19 mouse cellular contexts compared by ENCODE assay signal in genomic region chr3:53445540-53445939, GRCm38 (mm10). TPM values are rescaled to one million over a fixed set of nuclear protein-coding genes. Genes with fewer than 3 reads are reported as not detected.
DNase-seq lines count a peak whose midpoint lies in the region; ATAC-seq lines count a peak whose summit lies in the region.
"Had no signal": no experiment of that assay in that cellular context is flagged by ENCODE, and none has a peak within 500 bp of the region (broad histone marks: within the 10 kb centered on the region; RNA-seq: fewer than 3 reads in every experiment).

No protein-coding gene starts in this region.

- peak; percentile 41 for DNase-seq in heart, adult 11 months
- DNase-seq in heart, postnatal 14 days = no peak
- peak; percentile 20 for DNase-seq in embryo, embryonic 10.5 days (ENCODE audit: low spot score)
- DNase-seq in T-cell, adult 2 months (ENCODE audit: low spot score) = no peak
- DNase-seq: adrenal gland, postnatal 14 days; B cell, adult 2 months; cerebellum, postnatal 14 days; layer of hippocampus, adult 9-11 months; liver; right cerebral cortex, postnatal 4 days; thymus, postnatal 25 days had no signal

- peaks cover 12% of the 10 kb centered on the region; the same call in 1 of the 2 replicates for H3K36me3 ChIP-seq in hindbrain, embryonic 15.5 days
- H3K36me3 ChIP-seq in neural tube, embryonic 12.5 days = peaks cover 5% of the 10 kb centered on the region; the same call in 1 of the 2 replicates

- 29% methylated on average over 5 of the region's 5 CpGs for WGBS in hindbrain, embryonic 15.5 days
- WGBS in neural tube, embryonic 12.5 days = 61% methylated on average over 5 of the region's 5 CpGs

- H3K27me3 ChIP-seq in hindbrain, embryonic 15.5 days = no peaks in the 10 kb centered on the region
- no peaks in the 10 kb centered on the region for H3K27me3 ChIP-seq in neural tube, embryonic 12.5 days (replicated peaks)

- H3K9ac ChIP-seq in hindbrain, embryonic 15.5 days = no peak overlapping the region
- H3K9ac ChIP-seq in neural tube, embryonic 12.5 days = no peak overlapping the region

- H3K27ac ChIP-seq in hindbrain, embryonic 15.5 days (replicated peaks) = no peak overlapping the region
- H3K27ac ChIP-seq in neural tube, embryonic 12.5 days = no peak overlapping the region

- peaks cover 3% of the 10 kb centered on the region; the same call in 1 of the 2 replicates for H3K4me1 ChIP-seq in hindbrain, embryonic 15.5 days (replicated peaks)
- no peaks in the 10 kb centered on the region for H3K4me1 ChIP-seq in neural tube, embryonic 12.5 days

- H3K4me2 ChIP-seq in hindbrain, embryonic 15.5 days = no peak overlapping the region
- no peak overlapping the region for H3K4me2 ChIP-seq in neural tube, embryonic 12.5 days (replicated peaks)

- intact Hi-C loops in heart, postnatal 14 days (cut with DNase I) = loop anchor here (5.0 to 10.0 kb wide), 2 partner anchors 201 to 1188 kb away; no protein-coding TSS in a partner anchor

- peak; percentile 52; the same call in 1 of the 2 replicates for ATAC-seq in hindbrain, embryonic 15.5 days (ENCODE audit: low FRiP score, low read depth)
- peak; percentile 70; the same call in 1 of the 2 replicates for ATAC-seq in neural tube, embryonic 12.5 days (ENCODE audit: low FRiP score, low read depth)
- no peak for ATAC-seq in frontal cortex, adult (ENCODE audit: low TSS enrichment)
- ATAC-seq: inflammation-experienced regulatory T-cells, adult 6 months had no signal

- no peaks in the 10 kb centered on the region for H3K9me3 ChIP-seq in hindbrain, embryonic 15.5 days
- H3K9me3 ChIP-seq in neural tube, embryonic 12.5 days = no peaks in the 10 kb centered on the region

- no peak overlapping the region for H3K4me3 ChIP-seq in hindbrain, embryonic 15.5 days
- no peak overlapping the region for H3K4me3 ChIP-seq in neural tube, embryonic 12.5 days

RNA-seq across cellular contexts. Expression of gene Nhlrc3, which starts 17.6 kb away (rescaled TPM):
- 1 to 10 TPM; 5.7 to 6.9 TPM for total RNA-seq in heart, postnatal 14 days (2021)
- polyA plus RNA-seq in hindbrain, embryonic 15.5 days (2015; fragmentation: Nextera tagmentation; extraction: Ambion mirVana) = 8.6 and 8.8 TPM in 2 replicates
- 10.6 and 11.9 TPM in 2 replicates for polyA plus RNA-seq in neural tube, embryonic 12.5 days (2016; fragmentation: Nextera tagmentation; extraction: Ambion mirVana)

RNA-seq across cellular contexts. Expression of gene Proser1, which starts 17.9 kb away (rescaled TPM):
- total RNA-seq in heart, postnatal 14 days (2021) = 10 to 100 TPM; 10.9 to 12.0 TPM
- 18.0 and 19.8 TPM in 2 replicates for polyA plus RNA-seq in hindbrain, embryonic 15.5 days (2015; fragmentation: Nextera tagmentation; extraction: Ambion mirVana)
- polyA plus RNA-seq in neural tube, embryonic 12.5 days (2016; fragmentation: Nextera tagmentation; extraction: Ambion mirVana) = 30.2 and 33.8 TPM in 2 replicates

RNA-seq across cellular contexts. Expression of gene Stoml3, which starts 42.9 kb away (rescaled TPM):
- not detected for total RNA-seq in heart, postnatal 14 days (2021)
- 0.09 TPM in 1 of 2 replicates, not detected in the other for polyA plus RNA-seq in hindbrain, embryonic 15.5 days (2015; fragmentation: Nextera tagmentation; extraction: Ambion mirVana)
- 0.14 TPM in 1 of 2 replicates, not detected in the other for polyA plus RNA-seq in neural tube, embryonic 12.5 days (2016; fragmentation: Nextera tagmentation; extraction: Ambion mirVana)
- total RNA-seq: adrenal gland, postnatal 14 days; gastrocnemius, postnatal 4 days; megakaryocyte-erythroid progenitor cell, adult 5-6 weeks had no signal
- polyA plus RNA-seq: inflammation-experienced regulatory T-cells, adult 6 months; lung, embryonic 16.5 days; stomach, embryonic 14.5 days had no signal

Comparison
In these comparisons a context has a peak if more than half of its experiments do, and no peak if none do; other contexts are left out.
1. DNase-seq: peak in heart, adult 11 months (single experiment) and embryo, embryonic 10.5 days (single experiment); none in heart, postnatal 14 days (0 of 2) and T-cell, adult 2 months (single experiment).